Mouse (Mus musculus): Measurements from ENCODE around the gene Psme4. TPM values are rescaled to one million over a fixed set of nuclear protein-coding genes. Genes with fewer than 3 reads are reported as not detected.

Gene Psme4
- total RNA-seq, 4 experiments from 2014 or later, result 61.4 to 65.9 (median 63.5) TPM

DNA sequence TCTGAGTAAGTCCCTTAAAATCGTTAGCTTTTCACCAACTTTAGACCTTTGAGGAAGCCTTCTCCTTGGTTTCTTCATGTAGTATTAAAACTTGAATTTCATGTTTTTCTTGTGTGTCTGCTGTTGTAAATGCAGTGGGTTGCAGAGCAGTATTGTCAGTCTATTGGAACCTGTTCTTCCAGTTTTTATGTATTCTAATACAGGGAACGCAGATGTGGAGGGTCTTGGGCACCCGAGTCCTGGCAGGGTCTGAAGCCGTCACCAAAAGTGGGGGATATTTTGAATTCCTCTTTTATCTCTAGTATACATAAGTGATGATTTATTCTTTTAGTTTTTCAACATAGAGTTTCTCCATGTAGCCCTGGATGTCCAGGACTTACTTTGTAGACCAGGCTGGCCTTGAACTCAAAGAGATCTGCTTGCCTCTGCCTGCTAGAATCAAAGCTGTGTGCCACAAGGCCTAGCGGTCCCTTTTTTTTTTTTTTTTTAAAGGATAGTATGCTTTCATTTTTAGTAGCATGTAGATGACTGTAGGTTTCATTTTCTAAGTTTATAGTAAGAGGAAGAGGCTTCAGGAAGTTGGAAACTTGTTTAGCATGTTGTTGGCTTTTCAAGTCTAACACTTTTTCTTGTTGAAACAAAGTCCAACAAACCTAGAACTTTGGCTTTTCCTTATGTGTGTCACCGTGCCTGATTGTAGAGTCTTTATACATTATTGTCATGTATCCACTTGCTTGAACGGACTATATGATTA is 14.9 kb downstream of the Psme4 start:
- DNase-seq, result no peak

DNA sequence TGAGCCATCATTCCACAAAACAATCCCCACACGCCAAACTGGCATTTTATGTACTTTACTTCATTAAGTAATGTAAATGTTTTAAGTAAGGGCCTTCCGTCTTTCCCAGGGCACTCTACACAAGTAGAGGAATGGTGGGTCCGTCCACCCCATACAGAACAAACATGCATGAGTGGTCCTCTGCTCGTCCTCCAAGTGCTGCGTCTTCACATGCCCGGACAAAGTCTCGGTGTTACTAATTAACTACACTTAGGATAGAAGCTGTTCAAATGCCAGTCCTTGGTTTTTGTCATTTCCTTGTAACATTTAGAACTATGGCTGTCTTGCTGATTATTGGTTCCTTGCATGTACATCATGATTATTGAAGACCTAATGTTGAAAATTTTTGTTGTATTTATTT is 21.2 kb downstream of the Psme4 start:
- no peak for DNase-seq

DNA sequence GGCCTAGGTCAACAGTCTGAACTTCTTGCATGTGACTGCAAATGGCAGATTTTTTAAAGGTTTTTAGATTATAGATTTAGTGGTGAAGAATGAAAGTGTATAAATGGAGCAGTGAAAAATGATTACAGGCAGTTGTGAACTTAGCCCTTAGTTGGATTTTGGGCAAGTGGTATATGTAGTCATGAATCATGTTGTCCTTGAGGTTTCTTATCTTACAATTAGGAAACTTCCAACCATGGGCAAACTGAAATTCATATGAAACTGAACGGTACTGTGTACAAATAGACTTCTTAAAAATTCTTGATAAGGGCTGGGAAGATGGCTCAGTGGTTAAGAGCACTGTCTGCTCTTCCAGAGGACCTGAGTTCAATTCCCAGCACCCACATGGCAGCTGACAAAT is 22.2 kb downstream of the Psme4 start:
- DNase-seq, result no peak

DNA sequence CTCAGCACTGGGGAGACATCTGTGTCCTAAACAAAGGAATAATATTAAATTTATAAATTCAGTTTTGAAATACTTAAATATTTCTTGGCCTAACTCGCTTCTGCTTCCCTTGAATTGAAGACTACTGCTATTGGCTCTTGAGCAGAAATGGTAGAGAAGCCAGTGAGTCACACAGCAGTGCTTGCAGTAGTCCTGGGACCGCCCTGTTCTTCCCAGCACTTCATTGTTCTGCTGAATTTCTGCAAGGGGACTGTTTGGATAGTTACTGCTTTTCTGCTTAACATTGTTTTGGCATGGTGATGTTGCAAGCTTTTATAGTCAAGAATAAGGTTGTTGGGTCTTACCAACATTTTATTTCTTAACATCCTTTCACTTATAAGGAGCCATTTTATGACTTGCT is 25.7 kb downstream of the Psme4 start:
- no peak for DNase-seq

DNA sequence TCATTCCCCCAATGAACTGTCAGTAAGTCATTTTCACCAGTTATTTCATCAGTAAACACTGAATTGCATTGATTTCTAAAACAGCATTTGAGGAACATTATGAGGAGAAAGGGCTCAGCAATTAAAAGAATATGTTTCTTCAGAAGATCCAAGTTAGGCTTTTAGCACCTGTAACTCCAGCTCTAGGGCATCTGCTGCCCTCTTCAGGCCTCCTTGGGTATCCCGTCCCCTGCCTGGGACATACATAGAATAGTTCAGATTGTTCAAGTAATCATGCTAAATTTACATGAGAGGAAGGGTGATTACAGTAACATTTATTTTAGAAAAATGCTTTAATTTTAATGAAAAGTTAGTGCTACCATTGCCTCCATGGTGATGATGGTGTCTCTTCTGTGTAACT is 28.0 kb downstream of the Psme4 start:
- no peak for DNase-seq

DNA sequence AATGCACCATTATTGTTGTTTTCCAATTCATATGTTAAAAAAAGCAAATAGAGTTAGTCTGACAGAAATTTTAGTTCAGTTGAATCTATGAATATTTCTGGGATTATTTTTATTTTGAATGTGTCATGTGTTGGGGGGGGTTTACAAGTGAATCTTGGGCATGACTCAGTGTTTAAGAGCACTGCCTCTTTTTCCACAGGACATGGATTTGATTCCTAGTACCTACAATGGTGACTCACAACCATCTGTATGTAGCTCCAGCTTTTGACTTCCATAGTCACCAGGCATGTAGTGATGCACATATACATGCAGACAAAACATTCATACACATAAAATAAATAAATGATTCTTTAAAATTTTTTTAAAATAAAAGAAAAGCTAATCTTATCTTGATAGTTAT is 28.6 kb downstream of the Psme4 start:
- no peak for DNase-seq

DNA sequence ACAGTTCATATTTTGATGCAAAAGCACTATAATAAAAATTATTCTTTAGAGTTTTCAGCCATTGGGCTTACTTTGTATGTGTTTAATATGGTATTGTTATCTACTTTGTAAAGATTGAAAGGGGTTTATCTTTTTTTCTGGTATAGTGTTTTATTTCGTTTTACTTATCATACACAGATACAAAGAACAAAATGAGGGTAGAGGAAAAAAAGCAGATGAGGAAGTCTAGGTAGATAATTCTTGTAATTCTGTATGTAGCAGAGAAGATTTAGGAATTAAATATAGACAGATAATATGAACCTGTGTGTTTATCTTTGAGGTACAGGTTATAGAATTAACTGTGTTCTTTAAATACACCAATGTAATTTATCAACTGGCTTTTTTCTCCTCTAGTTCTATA is 30.9 kb downstream of the Psme4 start:
- DNase-seq, result no peak

DNA sequence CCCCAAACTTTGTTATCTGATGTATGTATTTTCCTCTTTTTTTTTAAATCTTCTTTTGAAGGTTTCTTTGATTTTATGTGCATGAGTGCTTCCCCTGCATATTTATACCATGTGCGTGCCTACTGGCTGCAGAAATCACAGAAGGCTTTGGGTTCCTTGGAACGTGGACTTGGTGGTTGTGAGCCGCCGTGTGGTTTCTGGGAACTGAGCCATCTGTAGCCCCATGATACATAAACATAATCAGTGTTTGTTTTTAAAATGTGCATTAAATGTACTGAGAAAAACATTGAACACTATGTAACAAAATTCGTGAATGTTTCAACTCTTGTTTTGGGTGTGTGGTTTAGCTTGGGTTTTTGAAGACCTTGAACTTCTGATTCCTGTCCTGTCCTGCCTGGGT is 49.6 kb downstream of the Psme4 start:
- no peak for DNase-seq

DNA sequence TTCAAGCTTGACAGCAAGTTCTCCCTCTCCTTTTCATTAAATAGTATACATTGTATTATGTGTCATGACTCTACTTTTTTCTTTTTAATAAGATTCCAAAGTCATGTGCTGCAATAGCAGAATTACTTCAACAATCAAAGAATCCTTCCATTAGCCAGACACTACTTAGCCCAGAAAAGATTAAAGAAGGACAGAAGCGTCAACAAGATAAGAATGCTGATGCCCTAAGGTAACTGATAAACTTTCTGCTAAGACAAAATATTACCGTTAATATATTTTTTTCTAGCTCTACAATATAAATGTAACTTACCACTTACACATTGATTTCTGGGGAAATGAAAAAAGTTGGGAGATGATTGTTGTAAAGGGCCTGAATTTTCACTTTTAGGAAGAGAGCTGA is 67.3 kb downstream of the Psme4 start:
- DNase-seq, result no peak

DNA sequence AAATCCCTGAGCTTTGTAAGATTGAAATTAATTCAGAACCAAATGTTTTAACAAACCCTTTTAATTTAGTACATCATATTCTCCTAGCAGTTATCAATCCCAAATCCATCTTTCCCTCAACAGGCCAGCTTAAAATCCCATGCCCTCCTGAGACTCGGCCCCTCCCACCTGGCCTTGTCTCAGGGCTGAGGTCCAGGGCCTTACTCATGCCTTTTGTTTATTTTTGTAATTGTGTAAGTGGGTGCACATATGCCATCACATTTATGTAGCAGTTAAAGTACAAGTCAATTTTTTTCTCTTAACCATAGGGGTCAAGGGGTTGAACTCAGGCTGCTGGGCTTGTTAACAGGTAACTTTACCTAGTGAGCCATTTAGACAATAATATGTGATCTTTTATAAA is 72.8 kb downstream of the Psme4 start:
- peak; percentile 10 for DNase-seq

DNA sequence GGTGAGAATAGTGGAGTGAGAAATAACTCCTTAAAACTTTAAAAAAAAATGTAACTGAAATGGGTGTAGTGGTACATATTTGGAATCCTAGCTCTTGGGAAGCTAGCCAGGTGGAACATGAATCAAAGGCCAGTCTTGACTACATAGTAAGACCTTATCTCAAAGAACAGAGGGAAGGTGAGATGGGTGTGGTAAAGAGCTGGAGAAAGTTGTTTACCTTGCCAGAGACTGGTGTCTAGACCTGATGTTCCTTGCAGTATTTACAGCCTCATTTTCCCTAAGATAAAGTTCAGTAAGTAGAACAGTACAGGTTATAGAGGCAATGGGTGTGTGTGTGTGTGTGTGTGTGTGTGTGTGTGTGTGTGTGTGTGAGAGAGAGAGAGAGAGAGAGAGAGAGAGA is 100.9 kb downstream of the Psme4 start:
- no peak for DNase-seq

DNA sequence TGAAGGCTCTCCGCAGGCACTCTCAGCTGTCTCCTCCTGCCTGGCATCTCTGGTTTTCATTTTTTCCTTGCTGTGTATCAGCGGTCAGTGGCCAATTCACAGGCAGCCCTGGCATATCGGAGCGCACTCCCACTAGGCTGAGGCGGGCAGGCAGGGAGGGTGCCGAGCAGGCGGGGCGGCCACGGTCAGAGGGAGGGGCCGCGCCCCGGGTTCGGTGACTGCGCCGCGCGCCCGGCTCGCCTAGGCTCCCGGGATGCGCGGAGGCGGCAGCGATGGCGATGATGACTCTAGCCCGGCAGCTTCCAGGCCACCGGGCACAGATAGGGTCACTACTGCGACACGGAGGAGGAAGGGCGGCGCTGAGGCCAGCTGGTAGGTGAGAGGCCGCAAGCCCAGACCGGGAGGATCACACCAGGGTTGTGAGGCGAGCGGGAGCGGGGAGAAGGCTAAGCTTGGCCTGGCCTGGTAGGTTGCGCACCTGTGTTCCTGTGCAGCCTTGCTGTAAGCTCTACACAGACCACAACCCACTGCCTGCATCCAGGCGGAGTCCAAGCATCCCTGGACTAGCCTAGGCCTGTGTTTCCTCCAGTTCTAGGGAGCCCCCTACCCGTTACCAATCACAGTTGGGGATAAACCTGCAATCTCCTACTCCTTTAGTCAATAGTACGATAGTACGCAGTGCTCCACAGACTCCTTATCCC is 113.8 kb downstream of the Psme4 start, which contains the start of the genes Gpr75 and Asb3:
Gpr75 (plus strand) TSS at position 188 of the 701 bp plus-strand sequence.
Asb3 (plus strand) TSS at position 246 of the 701 bp plus-strand sequence.
- DNase-seq, result peak; percentile 52

DNA sequence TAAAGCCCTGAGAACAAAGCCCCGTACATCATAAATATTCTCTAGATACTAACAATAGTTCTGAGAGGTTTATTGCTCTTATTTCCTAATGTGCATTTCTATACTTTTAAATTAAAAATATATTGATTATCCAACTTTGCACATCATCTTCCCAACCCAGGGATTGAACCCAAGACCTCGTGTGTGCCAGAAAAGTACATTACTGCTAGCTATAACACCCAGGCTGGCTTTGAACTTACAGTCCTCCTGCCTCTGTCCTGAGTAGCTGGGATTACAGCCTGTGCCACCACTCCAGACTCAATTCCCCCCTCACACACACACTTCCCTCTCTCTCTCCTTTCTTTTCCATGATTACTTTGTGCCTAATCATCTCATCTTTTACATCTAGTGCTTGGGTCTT is 116.6 kb downstream of the Psme4 start:
- DNase-seq, result no peak

DNA sequence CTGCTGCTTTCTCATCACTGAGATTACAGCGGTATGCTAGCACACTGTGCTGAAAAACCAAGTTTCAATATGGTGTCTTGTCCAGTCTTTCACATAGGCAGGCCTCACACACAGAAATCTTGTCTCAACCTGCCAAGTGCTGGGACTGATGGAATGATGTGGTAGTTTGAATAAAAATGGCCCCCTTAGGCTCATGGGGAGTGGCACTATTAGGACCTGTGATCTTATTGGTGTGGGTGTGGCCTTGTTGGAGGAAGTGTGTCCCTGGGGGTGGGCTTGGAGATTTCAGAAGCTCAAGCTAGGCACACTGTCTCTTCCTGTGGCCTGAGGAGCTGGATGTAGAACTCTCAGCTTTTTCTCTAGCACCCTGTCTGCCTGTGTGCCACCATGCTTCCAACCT is 124.7 kb downstream of the Psme4 start:
- no peak for DNase-seq

DNA sequence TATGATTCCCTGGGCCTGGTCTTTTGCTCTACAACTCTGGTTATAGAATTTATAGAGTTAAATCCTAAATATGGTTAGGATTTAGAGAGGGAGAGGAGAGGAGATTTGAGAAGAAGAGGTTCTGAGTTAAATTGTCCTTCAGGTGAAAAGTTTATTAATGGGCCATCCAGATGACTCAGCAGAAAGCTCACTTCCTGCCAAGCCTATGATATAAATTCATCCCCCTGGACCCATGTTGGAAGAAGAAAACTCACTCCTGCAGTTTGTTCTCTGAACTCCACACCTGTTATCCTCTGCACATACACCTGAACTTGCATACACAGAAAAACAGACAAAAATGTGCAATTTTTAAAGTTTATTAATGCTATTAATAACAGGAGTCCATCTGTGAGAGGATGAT is 127.8 kb downstream of the Psme4 start:
- DNase-seq, result no peak

DNA sequence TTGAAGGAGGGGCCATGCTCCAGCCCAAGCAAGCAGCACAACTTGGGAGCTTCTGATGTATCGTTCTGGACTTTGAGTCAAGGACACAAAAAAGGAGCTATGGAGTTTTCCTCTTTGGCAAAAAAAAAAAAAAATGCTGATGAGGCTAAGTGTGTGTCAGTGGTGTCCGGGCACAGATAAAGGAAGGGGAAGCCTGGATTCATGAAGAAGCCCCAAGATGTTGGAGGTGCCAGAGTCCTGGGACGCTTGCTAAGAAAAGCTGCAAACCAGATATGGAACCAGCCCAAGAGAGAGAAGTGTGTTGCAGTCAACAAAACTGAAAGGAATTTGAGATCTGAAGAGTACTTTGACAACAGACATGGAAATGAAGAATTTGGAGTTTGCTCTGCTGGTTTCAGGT is 140.8 kb downstream of the Psme4 start:
- DNase-seq, result no peak

DNA sequence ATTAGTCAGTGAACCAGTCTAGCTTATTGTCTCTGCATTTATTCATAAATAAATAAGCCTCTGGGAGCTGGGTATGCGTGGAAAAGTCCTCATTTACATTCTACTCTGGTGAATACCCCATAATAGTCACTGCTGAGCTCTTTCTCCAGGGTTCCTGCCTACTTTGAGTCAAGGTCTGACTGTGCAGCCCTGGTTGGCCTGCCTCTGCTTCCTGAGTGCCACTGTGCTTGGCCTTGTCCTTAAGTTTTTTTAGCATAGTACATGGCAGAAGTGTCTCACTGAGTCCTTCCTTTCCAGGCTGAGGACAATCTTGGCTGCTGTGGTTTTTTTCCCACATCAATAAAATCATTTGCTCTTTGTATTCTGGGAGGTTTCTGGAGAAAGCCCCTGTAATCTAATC is 149.1 kb downstream of the Psme4 start:
- peak; percentile 52 for DNase-seq

DNA sequence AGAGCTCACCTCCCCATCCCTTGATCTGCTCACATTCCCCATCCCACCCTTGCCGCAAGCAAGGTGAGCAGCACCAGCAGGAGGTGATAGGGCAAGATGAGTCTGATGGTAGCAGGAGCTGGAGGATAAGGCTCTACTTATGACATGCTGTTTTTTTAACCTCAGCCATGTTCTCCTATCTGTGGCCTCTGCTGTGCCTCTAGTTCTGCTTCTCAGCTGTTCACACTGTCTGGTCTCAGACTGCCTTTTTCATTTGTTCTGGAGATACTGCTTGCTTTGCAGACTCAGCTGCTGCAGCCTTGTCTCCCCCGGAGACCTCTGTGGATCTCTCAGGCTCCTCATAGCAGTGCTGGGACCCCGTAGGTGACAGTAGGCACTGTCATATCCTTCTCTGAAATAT is 151.8 kb downstream of the Psme4 start:
- DNase-seq, result no peak

DNA sequence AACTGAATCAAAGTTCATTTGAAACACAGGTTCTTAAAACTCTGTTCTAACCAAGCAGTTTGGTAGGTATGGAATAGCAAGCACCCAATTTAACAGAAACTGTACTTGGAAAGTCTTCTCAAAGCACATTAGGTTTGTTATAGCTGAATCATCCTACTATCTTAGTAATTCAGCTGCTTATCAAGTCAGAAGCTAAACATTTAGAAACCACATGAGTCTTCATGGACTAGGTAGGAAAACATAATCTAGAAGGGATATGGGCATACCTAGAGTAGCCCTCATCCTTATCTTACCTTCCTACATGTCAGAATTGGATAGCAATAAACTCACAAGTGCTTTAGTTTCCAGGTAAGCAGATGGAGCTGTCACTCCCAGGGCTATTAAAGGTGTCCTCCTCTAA is 156.6 kb downstream of the Psme4 start:
- DNase-seq, result no peak

DNA sequence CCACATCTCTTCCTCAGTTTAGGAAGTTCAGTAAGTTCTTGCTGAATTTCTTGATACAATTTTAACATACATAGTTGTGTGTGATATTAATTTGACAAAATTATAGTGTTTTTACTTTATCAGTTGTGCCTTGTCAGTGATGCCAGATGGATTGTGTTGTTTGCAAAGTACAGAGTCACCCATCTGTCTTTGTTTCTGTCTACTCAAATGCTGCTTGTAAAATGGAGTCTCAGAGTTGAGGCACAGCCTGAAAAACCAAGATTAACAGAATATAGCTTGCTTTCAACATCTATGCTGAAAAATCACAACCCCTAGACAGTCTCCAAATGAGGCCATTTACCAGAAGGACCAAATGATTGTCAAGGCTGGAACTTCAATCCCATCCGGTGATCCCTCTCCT is 157.0 kb downstream of the Psme4 start:
- DNase-seq, result no peak

Data from adrenal gland, adult 8-10 months (tissue).